In the genomic region with DNA sequence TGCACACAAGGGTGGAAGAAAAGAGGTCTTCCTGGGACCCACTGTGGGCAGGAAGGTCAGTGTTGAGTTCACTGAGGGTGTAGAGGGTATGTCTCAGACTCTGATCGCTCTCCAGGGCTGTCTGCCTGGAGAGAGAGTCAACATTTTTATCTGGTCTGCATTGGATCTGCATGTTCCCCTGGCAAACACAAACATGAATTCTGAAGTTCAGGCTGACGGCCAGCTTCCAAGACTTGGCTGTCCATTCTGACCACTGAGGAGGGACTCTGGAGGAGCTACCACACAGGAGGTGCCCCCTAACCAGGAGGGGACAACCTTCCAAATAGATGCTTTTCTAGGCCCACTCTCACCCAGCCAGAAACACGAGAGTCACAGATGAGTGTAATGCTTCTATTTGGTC, we compare ENCODE assay signal across 7 mouse cellular contexts. TPM values are rescaled to one million over a fixed set of nuclear protein-coding genes. Genes with fewer than 3 reads are reported as not detected.
A peak's percentile ranks its signal among the peaks of the same experiment; 100 is the strongest.
DNase-seq lines count a peak whose midpoint lies in the region; ATAC-seq and TF ChIP-seq lines count a peak whose summit lies in the region.

No protein-coding gene starts in this region.

- H3K36me3 ChIP-seq in testis, adult 2 months (ENCODE audit: control insufficient read depth, insufficient read depth, low read length), result peaks cover under 1% of the 10 kb centered on the region; the same call in 1 of the 2 replicates
- no peaks in the 10 kb centered on the region for H3K36me3 ChIP-seq in forebrain, embryonic 11.5 days (ENCODE audit: control insufficient read depth, insufficient read depth, low read length)
- 0 out of 2 replicates have a peak, but pooled peaks cover 8% of the 10 kb centered on the region for H3K36me3 ChIP-seq in hindbrain, embryonic 14.5 days (replicated peaks; ENCODE audit: control insufficient read depth, insufficient read depth)
- H3K36me3 ChIP-seq in midbrain, embryonic 11.5 days (ENCODE audit: control insufficient read depth, insufficient read depth, low read length), result no peaks in the 10 kb centered on the region

- no peak for TF ChIP-seq POLR2A in testis, adult 2 months (IDR thresholded peaks at IDR 0.05; ENCODE audit: control insufficient read depth, low read depth, low read length)

- 86% methylated on average over 3 of the region's 3 CpGs for WGBS in forebrain, embryonic 11.5 days
- 73% methylated on average over 3 of the region's 3 CpGs for WGBS in hindbrain, embryonic 14.5 days
- 75% methylated on average over 3 of the region's 3 CpGs for WGBS in midbrain, embryonic 11.5 days

- no peaks in the 10 kb centered on the region for H3K27me3 ChIP-seq in testis, adult 2 months (ENCODE audit: control insufficient read depth, insufficient read depth, low read length)
- H3K27me3 ChIP-seq in forebrain, embryonic 11.5 days (ENCODE audit: control insufficient read depth, insufficient read depth, low read length), result no peaks in the 10 kb centered on the region
- H3K27me3 ChIP-seq in hindbrain, embryonic 14.5 days (ENCODE audit: control insufficient read depth, insufficient read depth, low read length), result no peaks in the 10 kb centered on the region
- no peaks in the 10 kb centered on the region for H3K27me3 ChIP-seq in midbrain, embryonic 11.5 days (ENCODE audit: control insufficient read depth, insufficient read depth, low read length)

- peaks cover 7% of the 10 kb centered on the region for H3K4me1 ChIP-seq in testis, adult 2 months (ENCODE audit: control insufficient read depth, insufficient read depth, low read length)
- peaks cover 14% of the 10 kb centered on the region for H3K4me1 ChIP-seq in forebrain, embryonic 11.5 days (replicated peaks; ENCODE audit: control insufficient read depth, insufficient read depth, low read length)
- H3K4me1 ChIP-seq in hindbrain, embryonic 14.5 days (replicated peaks; ENCODE audit: control insufficient read depth, insufficient read depth, low read length), result peaks cover 42% of the 10 kb centered on the region
- H3K4me1 ChIP-seq in midbrain, embryonic 11.5 days (ENCODE audit: control insufficient read depth, insufficient read depth, low read length), result peaks cover 21% of the 10 kb centered on the region

- ATAC-seq in forebrain, embryonic 11.5 days (replicated peaks; ENCODE audit: low FRiP score), result peak; percentile 4; the same call in 1 of the 2 replicates
- ATAC-seq in hindbrain, embryonic 14.5 days (ENCODE audit: low FRiP score), result no peak
- 0 out of 2 replicates have a peak, but pooled peaks have one; percentile 3 for ATAC-seq in midbrain, embryonic 11.5 days (ENCODE audit: low FRiP score)

- DNase-seq in testis, postnatal 10 days (ENCODE audit: low spot score), result no peak
- DNase-seq in forebrain, embryonic 11.5 days (ENCODE audit: low spot score), result no peak
- no peak for DNase-seq in hindbrain, embryonic 14.5 days (ENCODE audit: low spot score)
- DNase-seq in midbrain, embryonic 11.5 days (ENCODE audit: low spot score, missing footprints), result no peak
- no peak for DNase-seq in adrenal gland, postnatal 4 days (ENCODE audit: low spot score in 2 of 2)
- no peak for DNase-seq in retina, embryonic 14.5 days (ENCODE audit: low spot score)

- peak overlapping the region; percentile 99 for H3K4me3 ChIP-seq in testis, adult 2 months (ENCODE audit: control insufficient read depth, low read depth, low read length)
- H3K4me3 ChIP-seq in forebrain, embryonic 11.5 days (ENCODE audit: low read depth, low read length), result peak overlapping the region; percentile 100
- H3K4me3 ChIP-seq in hindbrain, embryonic 14.5 days (replicated peaks; ENCODE audit: low read length), result peak overlapping the region; percentile 100
- H3K4me3 ChIP-seq in midbrain, embryonic 11.5 days (ENCODE audit: low read depth, low read length), result peak overlapping the region; percentile 80

- peak overlapping the region; percentile 73 for H3K4me2 ChIP-seq in forebrain, embryonic 11.5 days (ENCODE audit: low read depth, low read length, severe bottlenecking)
- H3K4me2 ChIP-seq in hindbrain, embryonic 14.5 days (replicated peaks), result peak overlapping the region; percentile 91
- peak overlapping the region; percentile 72 for H3K4me2 ChIP-seq in midbrain, embryonic 11.5 days

- H3K9me3 ChIP-seq in forebrain, embryonic 11.5 days (ENCODE audit: control insufficient read depth, low read length), result no peaks in the 10 kb centered on the region
- no peaks in the 10 kb centered on the region for H3K9me3 ChIP-seq in hindbrain, embryonic 14.5 days (ENCODE audit: control insufficient read depth, low read length)
- no peaks in the 10 kb centered on the region for H3K9me3 ChIP-seq in midbrain, embryonic 11.5 days (ENCODE audit: control insufficient read depth, low read length)

- H3K27ac ChIP-seq in testis, adult 2 months (ENCODE audit: control insufficient read depth, insufficient read depth, low read depth, low read length), result peak overlapping the region; percentile 67
- peak overlapping the region; percentile 25; the same call in 1 of the 2 replicates for H3K27ac ChIP-seq in forebrain, embryonic 11.5 days (ENCODE audit: low read depth, low read length)
- peak overlapping the region; percentile 98 for H3K27ac ChIP-seq in hindbrain, embryonic 14.5 days
- peak overlapping the region; percentile 94; the same call in 1 of the 2 replicates for H3K27ac ChIP-seq in midbrain, embryonic 11.5 days (ENCODE audit: low read depth, low read length)

- H3K9ac ChIP-seq in forebrain, embryonic 11.5 days (ENCODE audit: low read length), result peak overlapping the region; percentile 100
- peak overlapping the region; percentile 100 for H3K9ac ChIP-seq in hindbrain, embryonic 14.5 days
- peak overlapping the region; percentile 100 for H3K9ac ChIP-seq in midbrain, embryonic 11.5 days (ENCODE audit: low read length)

- TF ChIP-seq CTCF in testis, adult 2 months (IDR thresholded peaks at IDR 0.05; ENCODE audit: control insufficient read depth, insufficient read depth, insufficient replicate concordance, low read depth, low read length), result no peak

RNA-seq across cellular contexts. Expression of a gene that starts 0.7 kb away (rescaled TPM):
- 97.0 and 111 TPM in 2 replicates for polyA plus RNA-seq in testis, adult 2 months (2012; rRNA removed)
- 102 and 103 TPM in 2 replicates for polyA plus RNA-seq in forebrain, embryonic 11.5 days (2014; fragmentation: Nextera tagmentation; extraction: Ambion mirVana)
- 73.3 and 77.4 TPM in 2 replicates for polyA plus RNA-seq in hindbrain, embryonic 14.5 days (2014; fragmentation: Nextera tagmentation; extraction: Ambion mirVana)
- polyA plus RNA-seq in midbrain, embryonic 11.5 days (2014; fragmentation: Nextera tagmentation; extraction: Ambion mirVana), result 60.9 and 71.3 TPM in 2 replicates
- total RNA-seq in adrenal gland, postnatal 4 days (2021), result 100 to 1,000 TPM; 165 to 166 TPM

RNA-seq across cellular contexts. Expression of a gene that starts 43.5 kb away (rescaled TPM):
- polyA plus RNA-seq in testis, adult 2 months (2012; rRNA removed), result 3.7 and 4.4 TPM in 2 replicates
- 55.5 and 62.1 TPM in 2 replicates for polyA plus RNA-seq in forebrain, embryonic 11.5 days (2014; fragmentation: Nextera tagmentation; extraction: Ambion mirVana)
- 4.2 and 4.4 TPM in 2 replicates for polyA plus RNA-seq in hindbrain, embryonic 14.5 days (2014; fragmentation: Nextera tagmentation; extraction: Ambion mirVana)
- 24.1 and 30.4 TPM in 2 replicates for polyA plus RNA-seq in midbrain, embryonic 11.5 days (2014; fragmentation: Nextera tagmentation; extraction: Ambion mirVana)
- 1 to 10 TPM; 6.9 to 8.6 TPM for total RNA-seq in adrenal gland, postnatal 4 days (2021)

RNA-seq across cellular contexts. Expression of a gene that starts 47.4 kb away (rescaled TPM):
- polyA plus RNA-seq in testis, adult 2 months (2012; rRNA removed), result 0.71 and 0.95 TPM in 2 replicates
- not detected in 2 replicates for polyA plus RNA-seq in forebrain, embryonic 11.5 days (2014; fragmentation: Nextera tagmentation; extraction: Ambion mirVana)
- 0.24 TPM in 1 of 2 replicates, not detected in the other for polyA plus RNA-seq in hindbrain, embryonic 14.5 days (2014; fragmentation: Nextera tagmentation; extraction: Ambion mirVana)
- polyA plus RNA-seq in midbrain, embryonic 11.5 days (2014; fragmentation: Nextera tagmentation; extraction: Ambion mirVana), result not detected in 2 replicates
- total RNA-seq in adrenal gland, postnatal 4 days (2021), result under 1 TPM; 0.42 to 0.54 TPM

RNA-seq across cellular contexts. Expression of a gene that starts 59.1 kb away (rescaled TPM):
- polyA plus RNA-seq in testis, adult 2 months (2012; rRNA removed), result 34.6 and 37.5 TPM in 2 replicates
- polyA plus RNA-seq in forebrain, embryonic 11.5 days (2014; fragmentation: Nextera tagmentation; extraction: Ambion mirVana), result 6.1 and 7.7 TPM in 2 replicates
- polyA plus RNA-seq in hindbrain, embryonic 14.5 days (2014; fragmentation: Nextera tagmentation; extraction: Ambion mirVana), result 5.0 and 5.2 TPM in 2 replicates
- polyA plus RNA-seq in midbrain, embryonic 11.5 days (2014; fragmentation: Nextera tagmentation; extraction: Ambion mirVana), result 4.3 and 4.5 TPM in 2 replicates
- 10 to 100 TPM; 14.3 to 14.4 TPM for total RNA-seq in adrenal gland, postnatal 4 days (2021)

Comparison
In these comparisons a context has a peak if more than half of its experiments do, and no peak if none do; other contexts are left out.
1. H3K27ac ChIP-seq: peak in every context shown above with its lines; median percentile 98 in hindbrain, embryonic 14.5 days; 94 in midbrain, embryonic 11.5 days; 67 in testis, adult 2 months; 25 in forebrain, embryonic 11.5 days.